Mouse (Mus musculus) lung, adult 2 months (tissue): ENCODE measurements around the gene Krtdap. TPM values are rescaled to one million over a fixed set of nuclear protein-coding genes. Genes with fewer than 3 reads are reported as not detected.

Experiments used
- DNase-seq: peaks from one replicate; pipeline ENCODE4 v3.0.0; 2022
- H3K4me1 ChIP-seq: fragments of 200-500 bp; 2 replicates; pipeline ENCODE4 v1.6.1; 2011; ENCODE audit warnings: low read length; ENCODE audit not compliant: control insufficient read depth, insufficient read depth
- H3K4me3 ChIP-seq: fragments of 200-500 bp; replicated peaks from 2 replicates; pipeline ENCODE3; 2011; ENCODE audit warnings: low read depth, mild to moderate bottlenecking, control low read depth, low read length; ENCODE audit errors: extremely low read depth
- CTCF ChIP-seq: fragments of 200-500 bp; IDR thresholded peaks from 2 replicates; pipeline ENCODE4 v1.5.1; 2011; ENCODE audit warnings: mild to moderate bottlenecking, low read length, control low read depth; ENCODE audit not compliant: insufficient read depth
- POLR2A ChIP-seq: fragments of 200-500 bp; IDR thresholded peaks from 2 replicates; pipeline ENCODE4 v1.6.1; 2011; ENCODE audit warnings: low read depth, mild to moderate bottlenecking, control low read depth, low read length, borderline replicate concordance; ENCODE audit errors: extremely low read depth
- WGBS: fragments of 180-500 bp; shearing (Covaris S2); methylation state at CpG from one replicate; pipeline ENCODE4 v1.1.7; 2018; 5-methylcytosine and 5-hydroxymethylcytosine counted together
- polyA plus RNA-seq: library from polyadenylated mRNA; depleted of rRNA; stranded (reverse); fragments of >200 nt; gene quantifications from 2 replicates; pipeline ENCODE4 v1.2.3, GENCODE M21; 2012

The Krtdap gene
- polyA plus RNA-seq, 1 experiment: 307 TPM

DNA sequence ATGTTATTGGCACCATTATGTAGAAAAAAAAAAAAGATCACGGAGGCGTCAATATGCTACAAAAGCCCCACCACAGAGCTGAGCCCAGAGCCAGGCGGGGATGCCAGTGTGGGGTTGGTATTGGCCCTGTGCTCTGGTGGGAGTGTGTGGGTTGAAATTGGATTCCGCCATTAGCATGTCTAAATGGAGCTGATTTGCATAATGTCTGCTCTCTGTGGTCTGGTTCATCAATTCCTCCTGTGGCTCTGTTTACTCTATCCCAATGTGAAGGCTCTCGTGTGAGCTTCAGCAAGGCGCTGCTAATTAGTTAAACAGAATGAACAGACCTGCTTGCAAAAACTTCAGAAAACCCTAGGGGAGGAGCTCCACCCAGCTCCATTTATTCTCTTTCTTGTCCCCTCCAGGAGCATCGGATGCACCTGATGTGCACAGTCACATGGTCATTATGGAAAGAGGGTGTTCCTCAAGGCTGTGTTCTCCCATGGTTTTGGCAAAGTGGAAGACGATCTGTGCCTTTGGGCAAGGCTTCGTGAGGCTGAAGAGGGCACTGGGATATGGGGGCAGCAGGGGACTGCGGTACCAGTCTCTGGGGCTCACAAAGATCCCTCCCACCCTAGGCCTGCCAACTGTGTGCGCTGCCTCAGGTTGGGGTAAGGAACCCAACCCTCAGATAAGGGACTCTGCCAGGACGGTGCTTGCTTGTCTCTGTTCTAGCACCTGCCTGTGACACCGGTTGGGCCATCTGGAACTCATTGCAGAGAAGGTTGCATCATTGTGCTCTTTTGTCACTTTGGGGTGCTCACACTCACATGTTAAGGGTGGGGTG, 1.8 kb upstream of the Krtdap start:
- no peak for DNase-seq
- Histone ChIP-seq H3K4me1 (no peaks in the 10 kb centered on the region), H3K4me3 (no peak overlapping the region)
- WGBS: 71% methylated on average over 13 of the region's 13 CpGs
- TF ChIP-seq CTCF: no peak
- no peak for TF ChIP-seq POLR2A

DNA sequence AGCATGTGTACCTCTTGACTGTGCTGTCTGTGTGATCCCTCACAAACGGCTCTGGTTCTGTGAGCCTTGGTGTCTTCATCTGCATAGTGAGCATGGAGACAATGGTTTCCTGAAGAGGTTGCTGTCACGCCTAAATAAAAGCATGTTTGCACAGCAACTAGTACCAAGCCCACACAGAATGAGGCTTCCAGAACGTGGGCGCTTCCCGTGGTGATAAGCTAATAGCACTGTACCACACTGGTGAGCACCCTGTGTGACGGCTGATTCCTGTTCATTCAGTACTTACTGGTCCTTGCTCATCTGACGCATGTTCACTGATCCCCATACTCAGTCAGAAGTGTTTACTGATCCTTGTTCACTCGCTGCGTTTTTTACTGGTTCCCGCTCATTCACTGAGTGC, 2.4 kb downstream of the Krtdap start:
- no peak for DNase-seq
- Histone ChIP-seq H3K4me3 (no peak overlapping the region), H3K4me1 (no peaks in the 10 kb centered on the region)
- 61% methylated on average over 10 of the region's 10 CpGs for WGBS
- TF ChIP-seq CTCF (no peak), POLR2A (no peak)

DNA sequence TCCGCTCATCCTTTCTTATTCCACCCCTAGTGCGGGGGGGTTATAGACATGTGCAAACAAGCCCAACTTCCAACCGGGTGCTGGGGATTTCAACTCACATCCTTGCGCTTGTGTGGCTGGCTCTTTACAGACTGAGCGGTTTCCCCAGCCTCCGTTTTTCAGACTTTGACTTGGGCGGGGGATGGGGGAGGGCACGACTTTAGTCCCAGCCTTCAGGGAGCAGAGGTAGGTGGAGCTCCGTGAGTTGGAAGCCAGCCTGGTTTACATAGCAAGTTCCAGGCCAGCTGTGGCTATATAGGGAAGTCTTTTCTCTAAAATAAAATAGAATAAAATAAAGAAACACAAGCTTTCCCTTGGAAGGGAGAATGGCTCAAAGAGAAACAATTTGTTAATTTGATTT, 4.2 kb downstream of the Krtdap start:
- WGBS: 18% methylated on average over 9 of the region's 9 CpGs
- DNase-seq: no peak
- Histone ChIP-seq H3K4me1 (no peaks in the 10 kb centered on the region), H3K4me3 (no peak overlapping the region)
- TF ChIP-seq CTCF: no peak
- TF ChIP-seq POLR2A: no peak

DNA sequence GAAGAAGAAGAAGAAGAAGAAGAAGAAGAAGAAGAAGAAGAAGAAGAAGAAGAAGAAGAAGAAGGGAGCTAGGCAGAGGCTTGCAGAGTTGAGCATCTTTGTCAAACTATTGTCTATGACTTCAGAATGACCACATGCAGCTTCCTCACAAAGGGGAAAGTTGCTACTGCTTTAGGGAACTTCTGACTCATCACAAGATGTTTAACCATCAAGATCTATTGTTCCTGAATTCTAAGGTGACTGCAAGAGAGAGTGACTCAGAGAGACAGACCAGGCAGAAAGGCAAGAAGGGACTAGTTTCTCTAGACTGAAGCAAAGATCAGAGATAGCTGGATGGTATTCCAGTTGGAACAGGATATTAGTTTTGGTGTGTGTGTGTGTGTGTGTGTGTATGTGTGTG, 7.2 kb downstream of the Krtdap start:
- no peak for DNase-seq
- Histone ChIP-seq H3K4me1 (no peaks in the 10 kb centered on the region), H3K4me3 (no peak overlapping the region)
- TF ChIP-seq POLR2A (no peak), CTCF (no peak)

DNA sequence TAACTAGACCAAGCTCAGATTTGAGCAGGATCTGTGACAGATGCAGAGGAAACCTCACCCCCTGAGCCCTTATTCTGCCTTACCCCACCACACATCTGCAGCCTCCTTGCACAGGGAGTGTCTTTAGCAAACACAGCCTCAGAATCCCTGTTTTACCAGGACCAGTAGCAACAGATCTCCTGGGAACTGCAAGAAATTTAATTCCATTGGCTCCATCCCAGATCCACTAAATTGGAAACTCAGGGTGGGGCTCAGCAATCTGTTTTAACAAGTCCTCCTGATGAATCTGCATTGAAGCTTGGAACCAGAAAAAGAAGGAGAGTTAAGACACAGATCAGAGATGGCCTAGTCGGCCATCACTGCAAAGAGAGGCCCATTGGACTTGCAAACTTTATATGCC, 9.1 kb downstream of the Krtdap start:
- TF ChIP-seq CTCF (no peak), POLR2A (no peak)
- 90% methylated on average over 1 of the region's 1 CpGs for WGBS
- H3K4me1 ChIP-seq: no peaks in the 10 kb centered on the region
- H3K4me3 ChIP-seq: no peak overlapping the region
- no peak for DNase-seq

DNA sequence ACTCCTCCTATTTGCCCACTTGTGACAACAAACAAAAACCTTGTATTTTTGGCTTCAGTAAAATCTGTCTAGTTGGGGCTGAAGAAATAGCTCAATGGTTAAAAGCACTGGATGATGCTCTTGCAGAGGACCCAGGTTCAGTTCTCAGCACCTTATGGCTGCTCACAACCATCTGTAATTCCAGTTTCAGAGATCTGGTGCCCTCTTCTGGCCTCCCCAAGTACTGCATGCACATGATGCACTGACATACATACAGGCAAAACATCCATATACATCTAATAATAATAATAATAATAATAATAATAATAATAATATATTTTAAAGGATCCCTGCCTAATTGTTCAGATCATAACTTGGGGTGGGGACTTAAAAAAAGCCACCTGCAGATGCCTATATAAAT, 13.0 kb downstream of the Krtdap start:
- Histone ChIP-seq H3K4me3 (no peak overlapping the region), H3K4me1 (no peaks in the 10 kb centered on the region)
- no peak for DNase-seq
- no peak for TF ChIP-seq CTCF
- TF ChIP-seq POLR2A: no peak

DNA sequence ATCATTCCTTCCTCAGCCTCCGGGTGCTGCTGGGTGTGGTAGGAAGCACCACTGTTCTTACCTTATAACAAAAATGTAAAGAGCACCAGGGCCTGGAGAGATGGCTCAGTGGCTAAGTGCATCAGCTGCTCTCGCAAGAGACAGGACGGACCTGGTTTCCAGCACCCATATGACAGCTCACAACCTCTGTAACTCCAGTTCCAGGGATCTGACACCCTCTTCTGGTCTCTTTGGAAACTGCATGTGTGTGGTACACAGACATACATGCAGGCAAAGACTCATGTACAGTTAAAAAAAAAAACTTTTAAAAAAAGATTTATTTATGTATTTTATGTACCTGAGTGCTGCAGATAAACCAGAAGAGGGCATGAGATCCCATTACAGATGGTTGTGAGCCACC, 15.6 kb downstream of the Krtdap start:
- WGBS: 92% methylated on average over 3 of the region's 3 CpGs
- no peaks in the 10 kb centered on the region for H3K4me1 ChIP-seq
- H3K4me3 ChIP-seq: no peak overlapping the region
- DNase-seq: no peak
- no peak for TF ChIP-seq POLR2A
- no peak for TF ChIP-seq CTCF

DNA sequence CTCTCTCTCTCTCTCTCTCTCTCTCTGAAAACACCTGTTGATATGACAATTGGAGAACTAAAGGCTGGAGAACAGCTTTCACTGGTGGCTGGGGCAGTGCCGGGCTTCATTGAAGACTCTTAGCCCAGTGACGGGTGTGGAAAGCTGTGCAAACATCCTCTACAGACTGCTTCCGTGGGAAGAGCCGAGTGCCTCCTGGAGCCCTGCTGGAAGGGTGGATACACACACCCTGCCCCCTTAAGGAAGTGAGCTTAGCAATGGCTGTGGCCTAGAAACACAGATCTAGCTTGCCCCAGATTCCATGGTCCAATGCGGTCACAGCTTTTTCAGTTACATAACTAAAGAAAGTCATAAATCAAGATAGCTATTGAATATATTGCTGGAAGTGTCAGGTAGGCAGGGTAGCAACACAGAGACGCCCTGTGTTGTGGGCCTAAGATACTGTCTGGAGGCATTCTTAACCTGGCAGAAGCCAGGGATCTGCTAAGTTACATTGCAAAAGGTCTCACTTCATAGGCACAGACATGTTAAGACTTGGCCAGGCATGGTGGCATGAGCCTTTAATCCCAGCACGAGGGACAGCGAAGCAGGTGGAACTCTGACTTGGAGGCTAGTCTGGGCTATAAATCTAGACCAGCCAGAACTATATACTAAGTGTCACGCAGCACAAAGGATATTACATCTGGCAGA, 16.5 kb downstream of the Krtdap start:
- peak; percentile 27 for DNase-seq
- Histone ChIP-seq H3K4me3 (no peak overlapping the region), H3K4me1 (no peaks in the 10 kb centered on the region)
- WGBS: 55% methylated on average over 9 of the region's 9 CpGs
- TF ChIP-seq CTCF (no peak), POLR2A (no peak)

DNA sequence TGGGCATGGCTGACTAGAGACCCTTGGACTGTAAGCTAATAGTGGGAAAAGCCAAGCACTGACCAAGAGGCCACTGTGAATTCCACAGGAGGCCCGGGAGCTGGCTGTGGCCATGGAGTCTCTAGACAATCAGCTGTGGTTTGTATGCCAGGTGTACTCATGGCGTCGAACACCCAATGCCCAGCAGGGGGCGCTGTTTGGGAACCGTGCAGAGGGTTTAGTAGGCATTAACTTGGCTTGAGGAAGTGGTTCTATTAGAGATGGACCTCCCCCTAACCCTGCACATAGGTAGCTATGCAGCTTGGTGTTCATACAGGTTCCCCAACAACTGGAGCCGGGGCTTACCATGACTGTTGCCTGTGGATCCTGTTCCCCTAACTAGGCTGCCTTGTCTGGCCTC, 18.2 kb downstream of the Krtdap start:
- DNase-seq: no peak
- WGBS: 40% methylated on average over 6 of the region's 6 CpGs
- peak; percentile 39; the same call in 1 of the 2 replicates for TF ChIP-seq CTCF
- TF ChIP-seq POLR2A: no peak

DNA sequence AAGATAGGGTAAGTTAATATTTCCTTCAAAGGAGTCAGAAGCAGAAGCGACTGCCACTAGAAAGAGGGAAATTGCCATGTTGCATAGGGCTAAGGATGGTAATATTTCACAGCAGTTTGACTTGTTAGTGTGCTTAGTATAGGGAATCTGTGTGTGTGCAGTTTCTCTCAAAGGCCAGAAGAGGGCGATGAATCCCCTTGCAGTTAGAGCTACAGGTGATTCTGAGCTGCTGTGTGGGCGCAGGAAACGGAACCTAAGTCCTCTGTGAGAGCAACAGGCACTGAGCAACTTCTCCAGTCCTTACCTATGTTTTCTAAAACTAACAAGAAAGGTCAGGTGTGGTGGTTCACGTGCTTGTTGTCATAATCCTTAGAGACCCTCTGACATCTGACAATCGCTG, 22.6 kb downstream of the Krtdap start:
- no peak for DNase-seq
- Histone ChIP-seq H3K4me1 (no peaks in the 10 kb centered on the region), H3K4me3 (no peak overlapping the region)
- TF ChIP-seq CTCF (peak; percentile 19; the same call in 1 of the 2 replicates), POLR2A (no peak)
- 60% methylated on average over 6 of the region's 6 CpGs for WGBS

More for the DNA sequence above, 18.2 kb downstream of the Krtdap start:
- Histone ChIP-seq H3K4me1 (no peaks in the 10 kb centered on the region), H3K4me3 (no peak overlapping the region)
